Mouse (Mus musculus) midbrain, embryonic 13.5 days (tissue): ENCODE results near the gene Tpsab1. TPM values are rescaled to one million over a fixed set of nuclear protein-coding genes. Genes with fewer than 3 reads are reported as not detected.
A peak's percentile ranks its signal among the peaks of the same experiment; 100 is the strongest.

Experiments
- ATAC-seq: fragments of 200-750 bp; cut with Nextera tagmentation; 2 replicates; pipeline ENCODE4 v1.8.0; 2017; ENCODE audit warnings: mild to moderate bottlenecking, moderate TSS enrichment, moderate library complexity
- H3K27ac ChIP-seq: fragments of 300-500 bp; sonication (generic); 2 replicates; pipeline ENCODE4 v1.5.1; 2015; ENCODE audit warnings: inconsistent platforms, mild to moderate bottlenecking, moderate library complexity
- H3K27me3 ChIP-seq: fragments of 300-500 bp; sonication (generic); 2 replicates; pipeline ENCODE4 v1.6.1; 2015; ENCODE audit warnings: mild to moderate bottlenecking, inconsistent platforms
- H3K36me3 ChIP-seq: fragments of 300-500 bp; sonication (generic); 2 replicates; pipeline ENCODE4 v1.6.1; 2015; ENCODE audit warnings: mild to moderate bottlenecking, inconsistent platforms
- H3K4me1 ChIP-seq: fragments of 300-500 bp; sonication (generic); replicated peaks from 2 replicates; pipeline ENCODE4 v1.6.1; 2015; ENCODE audit warnings: inconsistent platforms
- H3K4me2 ChIP-seq: fragments of 300-500 bp; sonication (generic); replicated peaks from 2 replicates; pipeline ENCODE4 v1.6.1; 2015; ENCODE audit warnings: moderate library complexity, mild to moderate bottlenecking, inconsistent platforms
- H3K4me3 ChIP-seq: fragments of 300-500 bp; sonication (generic); replicated peaks from 2 replicates; pipeline ENCODE4 v1.5.1; 2015; ENCODE audit warnings: mild to moderate bottlenecking, inconsistent platforms
- H3K9ac ChIP-seq: fragments of 300-500 bp; sonication (generic); replicated peaks from 2 replicates; pipeline ENCODE4 v1.6.1; 2015; ENCODE audit warnings: mild to moderate bottlenecking, inconsistent platforms
- H3K9me3 ChIP-seq: fragments of 300-500 bp; sonication (generic); 2 replicates; pipeline ENCODE4 v1.6.1; 2016; ENCODE audit warnings: mild to moderate bottlenecking, inconsistent platforms
- WGBS: fragments of 180-500 bp; shearing (Covaris S2); methylation state at CpG from one replicate; pipeline ENCODE4 v1.1.7; 2015; 5-methylcytosine and 5-hydroxymethylcytosine counted together
- polyA plus RNA-seq: library from polyadenylated mRNA; unstranded; fragments of >200 nt; fragmentation: Nextera tagmentation; extraction: Ambion mirVana; gene quantifications from 2 replicates; pipeline ENCODE4 v1.2.1, GENCODE M21; 2015

Gene Tpsab1
- not detected in 2 replicates for polyA plus RNA-seq

DNA sequence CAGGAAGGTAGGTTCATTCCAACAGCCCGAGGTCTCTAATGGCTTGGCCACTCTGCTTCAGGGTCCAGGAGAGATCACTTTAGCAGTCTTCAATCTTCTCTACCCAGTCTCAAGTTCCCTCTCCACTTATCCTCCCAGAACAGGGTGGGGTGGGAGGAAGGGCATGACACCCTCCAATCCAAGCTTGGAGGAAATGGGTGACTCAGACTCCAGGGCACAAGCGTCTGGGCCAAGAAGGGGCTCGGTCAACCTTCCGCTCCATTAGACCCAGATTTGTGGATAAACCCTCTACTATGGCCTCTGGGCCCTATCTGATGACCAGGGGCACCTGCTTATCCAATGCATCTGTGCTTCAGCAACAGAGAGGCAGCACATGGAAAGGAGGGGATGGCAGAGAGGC lies at the start of gene Tpsab1:
TSS of gene Tpsab1 (minus strand) at position 101 of the 400 bp plus-strand sequence.
- no peaks in the 10 kb centered on the region for H3K36me3 ChIP-seq
- WGBS, result 91% methylated on average over 4 of the region's 4 CpGs
- no peaks in the 10 kb centered on the region for H3K27me3 ChIP-seq
- H3K9me3 ChIP-seq, result no peaks in the 10 kb centered on the region
- no peaks in the 10 kb centered on the region for H3K4me1 ChIP-seq
- no peak within 1 kb of the TSS for H3K4me3 ChIP-seq
- ATAC-seq, result no peak
- no peak within 1 kb of the TSS for H3K4me2 ChIP-seq
- no peak within 1 kb of the TSS for H3K27ac ChIP-seq
- H3K9ac ChIP-seq, result no peak within 1 kb of the TSS

DNA sequence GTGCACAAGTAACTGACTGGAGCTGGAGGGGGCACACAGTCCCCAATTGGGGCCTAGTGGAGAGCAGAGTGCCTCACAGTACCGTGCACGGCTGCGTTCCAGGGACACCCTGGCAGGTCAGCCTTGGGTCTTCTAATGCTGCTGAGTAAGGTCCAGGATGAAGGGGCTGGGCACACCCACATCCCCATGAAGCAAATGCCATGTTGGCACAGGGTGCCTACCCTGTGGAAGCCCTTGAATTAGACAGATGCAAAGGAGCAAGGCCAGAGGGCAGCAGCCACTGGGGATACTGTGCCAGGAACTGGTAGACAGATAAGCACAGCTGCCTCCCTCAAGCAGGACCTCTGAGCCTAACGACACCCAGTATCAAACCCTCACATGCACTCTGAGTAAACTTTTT lies 49.2 kb upstream of the Tpsab1 start:
- H3K9ac ChIP-seq, result no peak overlapping the region
- no peak for ATAC-seq
- H3K4me1 ChIP-seq, result peaks cover 20% of the 10 kb centered on the region
- no peak overlapping the region for H3K4me3 ChIP-seq
- H3K36me3 ChIP-seq, result peaks cover 50% of the 10 kb centered on the region
- no peak overlapping the region for H3K4me2 ChIP-seq
- peaks cover 10% of the 10 kb centered on the region; the same call in 1 of the 2 replicates for H3K27me3 ChIP-seq
- H3K27ac ChIP-seq, result no peak overlapping the region
- WGBS, result 91% methylated on average over 4 of the region's 4 CpGs
- H3K9me3 ChIP-seq, result no peaks in the 10 kb centered on the region

DNA sequence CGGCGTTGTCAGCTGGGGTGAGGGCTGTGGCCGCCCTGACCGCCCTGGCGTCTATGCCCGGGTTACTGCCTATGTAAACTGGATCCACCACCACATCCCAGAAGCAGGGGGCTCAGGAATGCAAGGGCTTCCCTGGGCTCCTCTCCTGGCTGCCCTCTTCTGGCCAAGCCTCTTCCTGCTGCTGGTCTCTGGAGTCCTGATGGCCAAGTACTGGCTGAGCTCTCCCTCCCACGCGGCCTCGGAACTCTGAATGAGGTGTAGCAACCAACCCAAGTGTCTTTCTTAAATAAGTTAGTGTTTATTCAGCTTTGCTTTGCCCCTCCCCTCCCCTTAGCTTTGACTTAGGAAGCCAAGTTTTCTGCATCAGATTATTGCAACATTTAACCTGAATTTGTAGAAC lies 28.6 kb upstream of the Tpsab1 start:
- Histone ChIP-seq H3K4me2 (no peak overlapping the region), H3K9ac (no peak overlapping the region), H3K27ac (no peak overlapping the region), H3K4me3 (no peak overlapping the region), H3K27me3 (no peaks in the 10 kb centered on the region), H3K4me1 (no peaks in the 10 kb centered on the region), H3K9me3 (no peaks in the 10 kb centered on the region), H3K36me3 (peaks cover 43% of the 10 kb centered on the region)
- no peak for ATAC-seq
- 42% methylated on average over 9 of the region's 9 CpGs for WGBS

DNA sequence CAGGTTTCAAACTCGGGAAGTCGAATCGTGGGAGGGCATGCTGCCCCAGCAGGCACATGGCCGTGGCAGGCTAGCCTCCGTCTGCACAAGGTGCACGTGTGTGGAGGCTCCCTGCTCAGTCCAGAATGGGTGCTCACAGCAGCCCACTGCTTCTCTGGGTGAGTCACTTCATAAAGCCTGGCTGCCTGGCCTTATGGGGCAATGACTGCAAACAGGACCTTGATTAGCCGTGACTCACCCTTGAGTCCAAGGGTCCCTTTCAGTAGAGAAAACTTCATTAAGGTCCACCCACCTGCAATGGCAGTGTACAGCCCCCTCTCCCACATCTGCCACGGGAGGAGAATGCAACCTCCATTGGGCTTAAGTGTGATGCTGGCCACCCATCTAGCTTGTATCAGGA lies 27.1 kb upstream of the Tpsab1 start:
- Histone ChIP-seq H3K27ac (no peak overlapping the region), H3K4me2 (no peak overlapping the region), H3K27me3 (no peaks in the 10 kb centered on the region), H3K4me1 (no peaks in the 10 kb centered on the region), H3K9ac (no peak overlapping the region), H3K4me3 (no peak overlapping the region), H3K9me3 (no peaks in the 10 kb centered on the region), H3K36me3 (peaks cover 32% of the 10 kb centered on the region)
- no peak for ATAC-seq
- WGBS, result 82% methylated on average over 8 of the region's 8 CpGs

DNA sequence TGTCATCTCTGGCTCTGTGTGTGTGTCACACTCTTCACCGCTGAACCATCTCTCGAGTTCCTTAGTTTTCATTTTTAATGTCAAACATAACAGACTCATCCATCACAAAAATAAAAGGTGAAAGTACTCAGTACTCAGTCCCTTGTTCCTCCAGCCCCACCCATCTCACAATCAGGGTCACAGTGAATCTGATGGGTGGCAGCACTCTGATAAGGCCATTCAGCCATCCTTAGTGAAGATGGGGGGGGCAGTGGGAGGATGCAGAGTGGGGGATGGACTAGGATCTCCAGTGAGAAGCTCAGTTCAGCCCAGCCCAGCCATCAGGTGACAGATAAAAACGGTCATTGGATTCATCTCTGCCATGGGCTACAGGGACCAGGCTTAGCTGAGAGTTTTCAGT lies 23.6 kb upstream of the Tpsab1 start, which contains the start of gene Tpsg1:
TSS of gene Tpsg1 (plus strand) at position 301 of the 400 bp plus-strand sequence.
- H3K9ac ChIP-seq, result no peak within 1 kb of the TSS
- H3K27ac ChIP-seq, result no peak within 1 kb of the TSS
- H3K4me3 ChIP-seq, result no peak within 1 kb of the TSS
- WGBS, result 84% methylated on average over 3 of the region's 3 CpGs
- ATAC-seq, result no peak
- H3K36me3 ChIP-seq, result no peaks in the 10 kb centered on the region
- H3K4me2 ChIP-seq, result no peak within 1 kb of the TSS
- no peaks in the 10 kb centered on the region for H3K27me3 ChIP-seq
- no peaks in the 10 kb centered on the region for H3K9me3 ChIP-seq
- H3K4me1 ChIP-seq, result no peaks in the 10 kb centered on the region

DNA sequence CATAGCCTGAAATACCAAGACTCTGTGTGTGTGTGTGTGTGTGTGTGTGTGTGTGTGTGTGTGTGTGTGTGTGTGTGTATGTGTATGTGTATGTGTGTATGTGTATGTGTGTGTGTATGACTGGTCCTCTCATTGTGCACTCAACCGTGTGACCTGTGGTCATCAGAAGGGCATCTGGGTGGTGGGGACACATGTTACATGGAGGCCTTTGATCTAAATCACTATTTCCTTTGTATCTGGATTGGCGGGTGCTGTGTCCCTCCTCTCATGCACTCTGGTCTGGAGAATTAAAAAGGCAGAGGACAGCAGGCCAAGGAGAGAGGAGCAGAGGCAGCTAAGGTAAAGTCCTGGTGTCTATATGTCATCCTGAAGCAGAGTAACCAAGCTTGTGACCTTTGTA lies 20.6 kb upstream of the Tpsab1 start, which contains the start of gene Tpsb2:
TSS of gene Tpsb2 (plus strand) at position 301 of the 400 bp plus-strand sequence.
- no peaks in the 10 kb centered on the region for H3K36me3 ChIP-seq
- no peak within 1 kb of the TSS for H3K9ac ChIP-seq
- H3K27ac ChIP-seq, result no peak within 1 kb of the TSS
- 56% methylated on average over 2 of the region's 2 CpGs for WGBS
- H3K9me3 ChIP-seq, result no peaks in the 10 kb centered on the region
- no peak for ATAC-seq
- H3K27me3 ChIP-seq, result no peaks in the 10 kb centered on the region
- H3K4me2 ChIP-seq, result no peak within 1 kb of the TSS
- H3K4me1 ChIP-seq, result no peaks in the 10 kb centered on the region
- H3K4me3 ChIP-seq, result no peak within 1 kb of the TSS

DNA sequence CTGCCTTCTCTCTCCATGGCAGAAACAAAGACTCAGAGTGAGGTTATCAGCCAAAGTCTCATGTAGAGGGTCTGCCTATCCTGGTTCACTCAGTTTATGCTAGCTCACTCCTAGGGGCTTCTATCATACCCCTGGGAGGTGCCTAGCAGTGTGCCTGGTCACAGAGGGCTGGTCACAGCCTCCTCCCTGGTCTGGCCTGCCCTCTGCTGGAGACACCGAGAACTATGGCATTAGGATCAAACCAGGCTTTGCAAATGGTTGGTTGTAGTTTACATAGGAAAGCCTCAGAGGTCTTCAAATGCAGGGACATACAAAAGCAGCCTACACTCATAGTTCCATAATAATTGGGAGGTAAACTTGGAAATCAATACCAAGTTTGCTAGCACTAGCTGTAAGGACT lies 18.4 kb upstream of the Tpsab1 start:
- no peaks in the 10 kb centered on the region for H3K9me3 ChIP-seq
- 13% methylated on average over 1 of the region's 1 CpGs for WGBS

DNA sequence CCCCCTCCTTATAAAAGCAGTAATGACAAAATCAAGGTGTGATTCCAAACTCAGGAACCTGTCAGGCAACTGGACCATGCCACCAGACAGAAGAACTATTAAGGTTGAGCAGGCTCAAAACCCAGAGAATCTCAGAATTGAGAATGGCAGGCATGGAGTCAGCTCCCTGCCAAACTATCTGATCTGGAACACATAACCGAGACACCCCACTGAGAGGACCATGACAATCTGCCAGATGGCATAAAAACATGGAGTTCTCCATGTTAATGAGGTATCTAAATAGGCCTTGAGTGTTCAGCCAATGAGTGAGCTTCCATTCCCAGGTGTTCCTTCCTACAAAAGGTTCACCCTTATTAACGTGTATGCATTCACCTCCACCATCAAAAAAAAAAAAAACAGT lies 15.9 kb upstream of the Tpsab1 start:
- ATAC-seq, result no peak

More for the DNA sequence above, 18.4 kb upstream of the Tpsab1 start:
- no peaks in the 10 kb centered on the region for H3K36me3 ChIP-seq
- no peaks in the 10 kb centered on the region for H3K4me1 ChIP-seq
- no peak overlapping the region for H3K4me3 ChIP-seq
- no peak for ATAC-seq
- H3K9ac ChIP-seq, result no peak overlapping the region
- H3K27me3 ChIP-seq, result no peaks in the 10 kb centered on the region
- H3K27ac ChIP-seq, result no peak overlapping the region
- H3K4me2 ChIP-seq, result no peak overlapping the region

DNA sequence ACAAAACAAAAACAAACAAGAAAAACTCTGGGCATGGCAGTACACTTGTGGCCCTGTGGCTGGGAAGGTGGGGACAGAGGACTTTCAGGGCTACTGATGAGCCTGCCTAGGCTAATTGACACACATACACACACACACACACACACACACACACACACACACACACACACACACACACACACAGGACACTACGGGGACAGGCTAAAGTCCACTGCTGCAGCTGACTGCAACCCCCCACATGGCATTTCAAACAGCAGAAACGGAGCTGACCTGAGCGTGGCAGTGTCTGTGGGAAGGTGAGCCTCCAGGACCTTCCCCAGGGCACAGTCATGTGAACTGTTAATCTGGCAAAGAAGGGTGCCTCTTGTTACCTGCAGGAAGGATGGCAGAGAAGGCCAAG lies 3.9 kb downstream of the Tpsab1 start:
- Histone ChIP-seq H3K36me3 (no peaks in the 10 kb centered on the region), H3K9me3 (no peaks in the 10 kb centered on the region), H3K4me1 (no peaks in the 10 kb centered on the region), H3K27me3 (no peaks in the 10 kb centered on the region), H3K4me2 (no peak overlapping the region), H3K27ac (no peak overlapping the region), H3K4me3 (no peak overlapping the region), H3K9ac (no peak overlapping the region)
- 49% methylated on average over 3 of the region's 3 CpGs for WGBS
- ATAC-seq, result no peak

More for the DNA sequence above, 15.9 kb upstream of the Tpsab1 start:
- no peaks in the 10 kb centered on the region for H3K4me1 ChIP-seq
- WGBS, result 71% methylated on average over 2 of the region's 2 CpGs
- no peaks in the 10 kb centered on the region for H3K27me3 ChIP-seq
- H3K4me3 ChIP-seq, result no peak overlapping the region
- H3K9ac ChIP-seq, result no peak overlapping the region
- H3K4me2 ChIP-seq, result no peak overlapping the region
- no peaks in the 10 kb centered on the region for H3K9me3 ChIP-seq
- H3K27ac ChIP-seq, result no peak overlapping the region
- H3K36me3 ChIP-seq, result no peaks in the 10 kb centered on the region

DNA sequence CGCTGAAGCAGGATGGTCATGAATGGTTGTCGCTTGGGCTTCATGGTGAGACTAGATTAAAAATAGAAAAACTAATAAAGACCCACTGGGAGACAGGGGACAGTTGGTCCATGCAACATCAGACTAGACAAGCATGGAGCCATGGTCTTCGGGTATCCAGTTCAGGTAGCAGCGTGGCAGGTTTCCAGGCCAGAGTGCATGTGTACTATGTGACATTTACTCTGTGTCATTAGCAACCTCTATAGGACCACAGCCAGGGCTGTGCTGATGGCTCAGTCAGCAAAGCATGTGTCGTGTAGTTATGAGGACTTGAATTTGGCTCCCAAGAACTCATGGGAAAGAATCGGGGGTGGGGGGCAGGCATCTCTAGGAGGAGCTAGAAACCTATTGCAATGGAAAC lies 5.4 kb downstream of the Tpsab1 start:
- Histone ChIP-seq H3K9ac (no peak overlapping the region), H3K27ac (no peak overlapping the region), H3K4me1 (no peaks in the 10 kb centered on the region), H3K4me2 (no peak overlapping the region), H3K27me3 (no peaks in the 10 kb centered on the region), H3K36me3 (no peaks in the 10 kb centered on the region), H3K9me3 (no peaks in the 10 kb centered on the region), H3K4me3 (no peak overlapping the region)
- no peak for ATAC-seq
- WGBS, result 86% methylated on average over 6 of the region's 6 CpGs

DNA sequence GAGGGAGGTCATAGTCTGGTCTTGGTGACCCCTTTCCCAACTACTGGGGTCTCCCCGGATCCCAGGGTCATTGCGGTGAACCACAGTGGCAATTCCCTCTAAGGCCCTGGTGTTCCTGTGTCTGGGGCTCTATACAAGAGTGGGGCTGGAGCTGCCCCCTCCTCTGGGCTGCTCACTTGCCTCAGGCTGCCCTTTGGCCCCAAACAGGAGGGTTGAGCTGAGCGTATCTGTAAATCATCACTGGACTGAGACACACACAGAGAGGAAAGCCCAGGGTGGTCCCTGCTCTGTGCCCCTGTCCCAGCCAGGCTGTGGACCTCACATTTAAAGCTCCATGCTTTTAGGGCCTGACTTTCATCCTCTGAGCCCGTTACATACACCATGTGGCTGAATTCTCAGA lies 7.1 kb downstream of the Tpsab1 start:
- no peak for ATAC-seq
- Histone ChIP-seq H3K27me3 (peaks cover 14% of the 10 kb centered on the region; the same call in 1 of the 2 replicates), H3K36me3 (no peaks in the 10 kb centered on the region), H3K9ac (no peak overlapping the region), H3K4me1 (no peaks in the 10 kb centered on the region), H3K27ac (no peak overlapping the region), H3K9me3 (no peaks in the 10 kb centered on the region), H3K4me2 (no peak overlapping the region), H3K4me3 (no peak overlapping the region)
- WGBS, result 86% methylated on average over 4 of the region's 4 CpGs

DNA sequence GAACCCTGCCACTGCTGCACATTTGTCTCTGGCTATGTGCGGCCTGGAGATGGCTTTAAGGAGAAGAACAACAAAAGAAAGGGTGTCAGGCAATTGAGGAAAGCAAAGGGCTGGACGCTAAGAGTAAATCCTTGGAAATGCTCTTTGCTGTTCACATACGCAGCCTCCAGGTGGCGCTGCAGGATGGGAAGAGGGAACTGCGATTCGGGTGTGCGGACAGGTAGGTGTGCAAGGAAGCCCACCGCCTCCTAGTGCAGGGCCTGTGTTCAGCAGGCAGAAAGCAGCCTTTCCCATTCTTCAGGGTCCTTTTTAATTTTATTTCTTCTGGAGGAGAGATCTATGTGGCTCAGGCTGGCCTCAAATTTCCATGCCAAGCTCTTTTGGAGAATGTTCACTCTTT lies 11.4 kb downstream of the Tpsab1 start:
- H3K27ac ChIP-seq, result no peak overlapping the region
- peak; percentile 63 for ATAC-seq

DNA sequence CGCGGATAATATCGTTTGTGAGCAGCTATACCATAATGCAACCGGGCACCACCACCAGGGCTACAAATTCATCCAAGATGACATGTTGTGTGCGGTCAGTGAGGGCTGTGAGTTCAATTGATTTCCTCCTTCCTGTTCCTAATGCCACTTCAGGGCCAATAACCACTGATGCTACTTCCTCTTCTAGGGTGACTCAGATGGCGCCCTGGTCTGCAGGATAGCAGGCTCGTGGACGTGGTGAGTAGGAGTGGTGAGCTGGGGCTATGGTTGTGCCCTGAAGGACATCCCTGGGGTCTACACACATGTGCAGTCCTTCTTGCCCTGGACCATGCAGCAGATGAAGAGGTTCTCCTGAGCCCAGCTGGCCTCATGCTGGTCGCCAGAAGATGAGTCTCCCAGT lies 13.0 kb downstream of the Tpsab1 start:
- peaks cover 29% of the 10 kb centered on the region; the same call in 1 of the 2 replicates for H3K27me3 ChIP-seq
- H3K9me3 ChIP-seq, result no peaks in the 10 kb centered on the region
- 86% methylated on average over 9 of the region's 9 CpGs for WGBS
- no peak overlapping the region for H3K9ac ChIP-seq
- H3K27ac ChIP-seq, result no peak overlapping the region
- H3K4me3 ChIP-seq, result no peak overlapping the region
- no peak for ATAC-seq
- H3K4me2 ChIP-seq, result no peak overlapping the region
- H3K36me3 ChIP-seq, result no peaks in the 10 kb centered on the region
- no peaks in the 10 kb centered on the region for H3K4me1 ChIP-seq

More for the DNA sequence above, 11.4 kb downstream of the Tpsab1 start:
- H3K27me3 ChIP-seq, result peaks cover 29% of the 10 kb centered on the region; the same call in 1 of the 2 replicates
- WGBS, result 3% methylated on average over 8 of the region's 8 CpGs
- 0 out of 2 replicates have a peak overlapping the region, but pooled peaks have one; percentile 8 for H3K9ac ChIP-seq
- no peak overlapping the region for H3K4me3 ChIP-seq
- H3K4me1 ChIP-seq, result no peaks in the 10 kb centered on the region
- no peaks in the 10 kb centered on the region for H3K9me3 ChIP-seq
- no peaks in the 10 kb centered on the region for H3K36me3 ChIP-seq
- H3K4me2 ChIP-seq, result no peak overlapping the region
